Mouse (Mus musculus): Measurements from ENCODE around the gene Gm11992. TPM values are rescaled to one million over a fixed set of nuclear protein-coding genes. Genes with fewer than 3 reads are reported as not detected.

Gm11992 gene
- polyA plus RNA-seq (2012; rRNA removed): 0.81 and 0.88 TPM in 2 replicates

GRCm38 (mm10) chr11:9048011-9048702 is at the start of gene Gm11992:
Gene Gm11992, plus strand, starts transcription at chr11:9048594.

GRCm38 (mm10) chr11:9010853-9011339 is 37.5 kb upstream of the Gm11992 start, which contains the start of gene Hus1:
Gene Hus1, minus strand, starts transcription at chr11:9011191.

GRCm38 (mm10) chr11:9048703-9049060 is 288 bp downstream of the Gm11992 start, which contains the start of gene Sun3:
Gene Sun3, minus strand, starts transcription at chr11:9048991.

GRCm38 (mm10) chr11:9118050-9118420 is 69.6 kb downstream of the Gm11992 start, which contains the start of gene Upp1:
Gene Upp1, plus strand, starts transcription at chr11:9118103.

Other genes starting within 250 kb of the Gm11992 start
- gene Pkd1l1, start 75.3 kb upstream of the Gm11992 start, polyA plus RNA-seq (2012; rRNA removed): 0.20 and 0.28 TPM in 2 replicates
- 13.5 and 13.6 TPM in 2 replicates for gene Hus1, start 37.4 kb upstream of the Gm11992 start, polyA plus RNA-seq (2012; rRNA removed)
- 0.14 and 0.15 TPM in 2 replicates for gene Sun3, start 397 bp downstream of the Gm11992 start, polyA plus RNA-seq (2012; rRNA removed)
- gene Upp1, start 69.5 kb downstream of the Gm11992 start, polyA plus RNA-seq (2012; rRNA removed): 2.9 and 3.0 TPM in 2 replicates
- 0.02 and 0.04 TPM in 2 replicates for gene Abca13, start 143.3 kb downstream of the Gm11992 start, polyA plus RNA-seq (2012; rRNA removed)